Mouse (Mus musculus): Measurements from ENCODE around the gene Ankrd44. TPM values are rescaled to one million over a fixed set of nuclear protein-coding genes. Genes with fewer than 3 reads are reported as not detected.

Gene Ankrd44
- polyA plus RNA-seq, 1 experiment from 2014 or later, result 10.5 TPM

- Histone ChIP-seq H3K27me3 (ENCODE audit: control insufficient read depth, insufficient read depth, low read length) (no peaks in the 10 kb centered on the region), H3K9ac (ENCODE audit: low read length) (no peak overlapping the region), H3K4me3 (ENCODE audit: control insufficient read depth in 1 of 2, insufficient read depth in 1 of 2, low read depth in 1 of 2, low read length in 2 of 2) (no peak overlapping the region), H3K36me3 (ENCODE audit: control insufficient read depth, insufficient read depth, low read length) (no peaks in the 10 kb centered on the region), H3K9me3 (ENCODE audit: control insufficient read depth, low read length) (no peaks in the 10 kb centered on the region), H3K4me2 (ENCODE audit: low read length) (no peak overlapping the region), H3K4me1 (ENCODE audit: control insufficient read depth in 2 of 2, insufficient read depth in 2 of 2, low read length in 2 of 2) (peaks cover 6 to 10% of the 10 kb centered on the region in 2 experiments; a peak in 3 of 4 replicates), H3K27ac (replicated peaks in 1 of 2; ENCODE audit: control insufficient read depth in 1 of 2, insufficient read depth in 1 of 2, low read depth in 2 of 2, low read length in 2 of 2) (no peak overlapping the region)
- WGBS, result 92% methylated on average over 3 of the region's 3 CpGs
- ATAC-seq (ENCODE audit: insufficient number of reproducible peaks, insufficient read depth, low FRiP score, low read depth), result no peak
These were observed 118.4 kb downstream of the Ankrd44 start for GRCm38 (mm10) chr1:54807832-54808231.

GRCm38 (mm10) chr1:54806116-54806850 lies 119.9 kb downstream of the Ankrd44 start:
- H3K9ac ChIP-seq (ENCODE audit: low read length), result no peak overlapping the region

GRCm38 (mm10) chr1:54804406-54804805 lies 121.8 kb downstream of the Ankrd44 start:
- no peaks in the 10 kb centered on the region for H3K27me3 ChIP-seq (ENCODE audit: control insufficient read depth, insufficient read depth, low read length)
- no peaks in the 10 kb centered on the region for H3K36me3 ChIP-seq (ENCODE audit: control insufficient read depth, insufficient read depth, low read length)
- no peaks in the 10 kb centered on the region for H3K4me1 ChIP-seq (ENCODE audit: control insufficient read depth in 2 of 2, insufficient read depth in 2 of 2, low read length in 2 of 2)
- ATAC-seq (ENCODE audit: insufficient number of reproducible peaks, insufficient read depth, low FRiP score, low read depth), result no peak
- H3K4me3 ChIP-seq (ENCODE audit: control insufficient read depth in 1 of 2, insufficient read depth in 1 of 2, low read depth in 1 of 2, low read length in 2 of 2), result no peak overlapping the region
- 92% methylated on average over 9 of the region's 9 CpGs for WGBS
- H3K9me3 ChIP-seq (ENCODE audit: control insufficient read depth, low read length), result no peaks in the 10 kb centered on the region
- no peak overlapping the region for H3K27ac ChIP-seq (replicated peaks in 1 of 2; ENCODE audit: control insufficient read depth in 1 of 2, insufficient read depth in 1 of 2, low read depth in 2 of 2, low read length in 2 of 2)
- H3K9ac ChIP-seq (ENCODE audit: low read length), result no peak overlapping the region
- H3K4me2 ChIP-seq (ENCODE audit: low read length), result no peak overlapping the region

More at GRCm38 (mm10) chr1:54806116-54806850, 119.9 kb downstream of the Ankrd44 start:
- Histone ChIP-seq H3K4me2 (ENCODE audit: low read length) (no peak overlapping the region), H3K4me3 (ENCODE audit: control insufficient read depth in 1 of 2, insufficient read depth in 1 of 2, low read depth in 1 of 2, low read length in 2 of 2) (no peak overlapping the region), H3K9me3 (ENCODE audit: control insufficient read depth, low read length) (no peaks in the 10 kb centered on the region), H3K4me1 (ENCODE audit: control insufficient read depth in 2 of 2, insufficient read depth in 2 of 2, low read length in 2 of 2) (peaks cover 6 to 7% of the 10 kb centered on the region in 2 experiments; a peak in 3 of 4 replicates), H3K36me3 (ENCODE audit: control insufficient read depth, insufficient read depth, low read length) (no peaks in the 10 kb centered on the region), H3K27me3 (ENCODE audit: control insufficient read depth, insufficient read depth, low read length) (no peaks in the 10 kb centered on the region), H3K27ac (replicated peaks in 1 of 2; ENCODE audit: control insufficient read depth in 1 of 2, insufficient read depth in 1 of 2, low read depth in 2 of 2, low read length in 2 of 2) (no peak overlapping the region)
- 85% methylated on average over 2 of the region's 2 CpGs for WGBS
- ATAC-seq (ENCODE audit: insufficient number of reproducible peaks, insufficient read depth, low FRiP score, low read depth), result no peak

DNA sequence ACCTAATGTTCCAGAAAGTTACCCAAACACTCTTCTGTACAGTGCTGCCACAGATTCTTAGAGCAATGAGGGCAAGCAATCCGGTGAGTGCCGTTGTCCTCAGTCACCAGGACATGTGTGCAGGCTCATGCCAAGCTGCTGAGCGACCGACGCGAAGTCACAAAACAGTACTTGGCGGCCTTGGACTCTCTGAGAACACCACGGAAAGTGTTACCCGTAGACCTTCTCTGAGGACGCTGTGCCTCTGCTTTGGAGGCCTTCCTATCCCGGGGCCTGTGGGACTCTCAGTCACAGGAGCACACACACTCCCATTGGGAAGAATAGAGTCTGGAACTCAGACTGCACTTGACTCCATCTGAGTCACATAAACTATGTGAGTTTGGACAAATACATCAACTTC lies 123.5 kb downstream of the Ankrd44 start:
- Histone ChIP-seq H3K9me3 (ENCODE audit: control insufficient read depth, low read length) (no peaks in the 10 kb centered on the region), H3K4me2 (ENCODE audit: low read length) (no peak overlapping the region), H3K36me3 (ENCODE audit: control insufficient read depth, insufficient read depth, low read length) (no peaks in the 10 kb centered on the region), H3K27ac (replicated peaks in 1 of 2; ENCODE audit: control insufficient read depth in 1 of 2, insufficient read depth in 1 of 2, low read depth in 2 of 2, low read length in 2 of 2) (no peak overlapping the region), H3K4me3 (ENCODE audit: control insufficient read depth in 1 of 2, insufficient read depth in 1 of 2, low read depth in 1 of 2, low read length in 2 of 2) (no peak overlapping the region), H3K27me3 (ENCODE audit: control insufficient read depth, insufficient read depth, low read length) (no peaks in the 10 kb centered on the region), H3K4me1 (ENCODE audit: control insufficient read depth in 2 of 2, insufficient read depth in 2 of 2, low read length in 2 of 2) (no peaks in the 10 kb centered on the region), H3K9ac (ENCODE audit: low read length) (no peak overlapping the region)
- 72% methylated on average over 11 of the region's 11 CpGs for WGBS
- no peak for ATAC-seq (ENCODE audit: insufficient number of reproducible peaks, insufficient read depth, low FRiP score, low read depth)

GRCm38 (mm10) chr1:54801256-54801655 lies 124.9 kb downstream of the Ankrd44 start:
- Histone ChIP-seq H3K4me2 (ENCODE audit: low read length) (no peak overlapping the region), H3K36me3 (ENCODE audit: control insufficient read depth, insufficient read depth, low read length) (no peaks in the 10 kb centered on the region), H3K27me3 (ENCODE audit: control insufficient read depth, insufficient read depth, low read length) (no peaks in the 10 kb centered on the region), H3K9me3 (ENCODE audit: control insufficient read depth, low read length) (no peaks in the 10 kb centered on the region), H3K4me3 (ENCODE audit: control insufficient read depth in 1 of 2, insufficient read depth in 1 of 2, low read depth in 1 of 2, low read length in 2 of 2) (no peak overlapping the region), H3K4me1 (ENCODE audit: control insufficient read depth in 2 of 2, insufficient read depth in 2 of 2, low read length in 2 of 2) (no peaks in the 10 kb centered on the region), H3K27ac (replicated peaks in 1 of 2; ENCODE audit: control insufficient read depth in 1 of 2, insufficient read depth in 1 of 2, low read depth in 2 of 2, low read length in 2 of 2) (no peak overlapping the region), H3K9ac (ENCODE audit: low read length) (no peak overlapping the region)
- no peak for ATAC-seq (ENCODE audit: insufficient number of reproducible peaks, insufficient read depth, low FRiP score, low read depth)
- 82% methylated on average over 3 of the region's 3 CpGs for WGBS

GRCm38 (mm10) chr1:54799421-54799820 lies 126.8 kb downstream of the Ankrd44 start:
- Histone ChIP-seq H3K27ac (replicated peaks in 1 of 2; ENCODE audit: control insufficient read depth in 1 of 2, insufficient read depth in 1 of 2, low read depth in 2 of 2, low read length in 2 of 2) (no peak overlapping the region), H3K4me3 (ENCODE audit: control insufficient read depth in 1 of 2, insufficient read depth in 1 of 2, low read depth in 1 of 2, low read length in 2 of 2) (no peak overlapping the region), H3K4me1 (ENCODE audit: control insufficient read depth in 2 of 2, insufficient read depth in 2 of 2, low read length in 2 of 2) (no peaks in the 10 kb centered on the region; a peak in 1 of 4 replicates), H3K4me2 (ENCODE audit: low read length) (no peak overlapping the region), H3K9me3 (ENCODE audit: control insufficient read depth, low read length) (no peaks in the 10 kb centered on the region), H3K27me3 (ENCODE audit: control insufficient read depth, insufficient read depth, low read length) (no peaks in the 10 kb centered on the region), H3K9ac (ENCODE audit: low read length) (no peak overlapping the region), H3K36me3 (ENCODE audit: control insufficient read depth, insufficient read depth, low read length) (no peaks in the 10 kb centered on the region)
- WGBS, result 83% methylated on average over 1 of the region's 1 CpGs
- no peak for ATAC-seq (ENCODE audit: insufficient number of reproducible peaks, insufficient read depth, low FRiP score, low read depth)

DNA sequence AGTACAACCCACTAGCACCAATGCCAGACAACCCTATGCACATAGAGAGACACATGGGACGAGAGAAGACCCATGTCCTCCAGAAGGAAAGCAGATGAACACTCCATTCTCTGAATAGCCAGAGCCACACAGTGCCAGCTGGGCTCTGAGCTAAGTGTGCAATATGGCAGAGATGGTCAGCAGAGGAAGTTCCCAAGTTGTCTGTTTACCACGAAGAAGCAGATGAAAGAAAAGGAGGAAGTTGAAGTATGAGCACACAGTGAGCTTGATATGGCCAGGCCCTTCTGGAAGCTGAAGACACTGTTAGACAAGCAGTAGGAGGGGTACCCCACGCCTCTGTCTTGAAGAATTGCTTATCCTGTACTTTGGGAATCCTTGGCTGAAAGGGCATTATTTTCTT lies 127.8 kb downstream of the Ankrd44 start:
- WGBS, result 79% methylated on average over 3 of the region's 3 CpGs

DNA sequence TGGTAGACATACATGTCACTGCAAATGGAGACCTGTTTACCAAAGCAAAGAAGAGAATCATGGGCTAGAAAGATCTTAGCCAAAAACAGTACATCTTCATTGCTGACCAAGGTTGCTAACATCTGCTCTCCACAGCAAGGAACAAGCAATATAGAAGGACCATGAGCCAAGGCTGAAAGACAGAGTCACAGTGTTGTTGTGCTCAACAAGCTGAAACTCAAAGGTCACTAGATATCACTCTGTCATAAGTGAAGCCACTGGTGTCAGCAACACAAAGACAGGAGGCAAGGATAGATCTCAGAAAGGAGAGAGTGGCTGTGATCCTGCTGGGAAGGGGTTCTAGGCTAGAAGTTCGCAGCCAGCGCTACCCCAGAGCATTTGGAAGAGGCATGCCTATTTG lies 131.5 kb downstream of the Ankrd44 start:
- no peaks in the 10 kb centered on the region for H3K9me3 ChIP-seq (ENCODE audit: control insufficient read depth, low read length)
- H3K27me3 ChIP-seq (ENCODE audit: control insufficient read depth, insufficient read depth, low read length), result no peaks in the 10 kb centered on the region
- H3K4me2 ChIP-seq (ENCODE audit: low read length), result no peak overlapping the region
- no peak overlapping the region for H3K4me3 ChIP-seq (ENCODE audit: control insufficient read depth in 1 of 2, insufficient read depth in 1 of 2, low read depth in 1 of 2, low read length in 2 of 2)
- no peak overlapping the region for H3K27ac ChIP-seq (replicated peaks in 1 of 2; ENCODE audit: control insufficient read depth in 1 of 2, insufficient read depth in 1 of 2, low read depth in 2 of 2, low read length in 2 of 2)
- no peak for ATAC-seq (ENCODE audit: insufficient number of reproducible peaks, insufficient read depth, low FRiP score, low read depth)
- H3K36me3 ChIP-seq (ENCODE audit: control insufficient read depth, insufficient read depth, low read length), result no peaks in the 10 kb centered on the region
- 92% methylated on average over 2 of the region's 2 CpGs for WGBS
- H3K9ac ChIP-seq (ENCODE audit: low read length), result no peak overlapping the region
- H3K4me1 ChIP-seq (ENCODE audit: control insufficient read depth in 2 of 2, insufficient read depth in 2 of 2, low read length in 2 of 2), result peaks cover 0 to under 1% of the 10 kb centered on the region in 2 experiments; a peak in 1 of 4 replicates

More for the DNA sequence above, 127.8 kb downstream of the Ankrd44 start:
- Histone ChIP-seq H3K4me3 (ENCODE audit: control insufficient read depth in 1 of 2, insufficient read depth in 1 of 2, low read depth in 1 of 2, low read length in 2 of 2) (no peak overlapping the region), H3K4me1 (ENCODE audit: control insufficient read depth in 2 of 2, insufficient read depth in 2 of 2, low read length in 2 of 2) (no peaks in the 10 kb centered on the region; a peak in 1 of 4 replicates), H3K9ac (ENCODE audit: low read length) (no peak overlapping the region), H3K4me2 (ENCODE audit: low read length) (no peak overlapping the region), H3K27ac (replicated peaks in 1 of 2; ENCODE audit: control insufficient read depth in 1 of 2, insufficient read depth in 1 of 2, low read depth in 2 of 2, low read length in 2 of 2) (no peak overlapping the region), H3K36me3 (ENCODE audit: control insufficient read depth, insufficient read depth, low read length) (no peaks in the 10 kb centered on the region), H3K9me3 (ENCODE audit: control insufficient read depth, low read length) (no peaks in the 10 kb centered on the region), H3K27me3 (ENCODE audit: control insufficient read depth, insufficient read depth, low read length) (no peaks in the 10 kb centered on the region)
- ATAC-seq (ENCODE audit: insufficient number of reproducible peaks, insufficient read depth, low FRiP score, low read depth), result no peak

Data from heart, embryonic 14.5 days (tissue).